Mouse (Mus musculus) olfactory bulb, adult 2 months (tissue): ENCODE results near the gene Mrnip. TPM values are rescaled to one million over a fixed set of nuclear protein-coding genes. Genes with fewer than 3 reads are reported as not detected.
A peak's percentile ranks its signal among the peaks of the same experiment; 100 is the strongest.

Source experiments
- H3K27ac ChIP-seq: fragments of 200-500 bp; 2 replicates; pipeline ENCODE4 v1.5.1; 2012; ENCODE audit warnings: low read depth, low read length; ENCODE audit not compliant: insufficient read depth
- H3K4me1 ChIP-seq: fragments of 200-500 bp; 2 replicates; pipeline ENCODE4 v1.6.1; 2012; ENCODE audit warnings: low read length; ENCODE audit not compliant: control insufficient read depth, insufficient read depth
- H3K4me3 ChIP-seq: fragments of 200-500 bp; 2 replicates; pipeline ENCODE4 v1.5.1; 2012; ENCODE audit warnings: mild to moderate bottlenecking, low read depth, low read length, moderate library complexity; ENCODE audit not compliant: insufficient read depth
- CTCF ChIP-seq: fragments of 200-500 bp; IDR thresholded peaks from 2 replicates; pipeline ENCODE4 v1.5.1; 2012; ENCODE audit warnings: low read depth, mild to moderate bottlenecking, low read length, moderate library complexity; ENCODE audit not compliant: insufficient read depth
- POLR2A ChIP-seq: fragments of 200-500 bp; IDR thresholded peaks from 2 replicates; pipeline ENCODE4 v1.6.1; 2012; ENCODE audit warnings: mild to moderate bottlenecking, low read depth, low read length, moderate library complexity; ENCODE audit not compliant: insufficient read depth
- WGBS: fragments of 180-500 bp; shearing (Covaris S2); methylation state at CpG from one replicate; pipeline ENCODE4 v1.1.7; 2018; 5-methylcytosine and 5-hydroxymethylcytosine counted together
- polyA plus RNA-seq: library from polyadenylated mRNA; stranded (reverse); fragments of >200 nt; gene quantifications from 2 replicates; pipeline ENCODE4 v1.2.4, GENCODE M21; 2012; ENCODE audit warnings: low replicate concordance; ENCODE audit not compliant: missing spikeins, insufficient read depth, insufficient read length

The Mrnip gene
- polyA plus RNA-seq, 1 experiment: not detected

DNA sequence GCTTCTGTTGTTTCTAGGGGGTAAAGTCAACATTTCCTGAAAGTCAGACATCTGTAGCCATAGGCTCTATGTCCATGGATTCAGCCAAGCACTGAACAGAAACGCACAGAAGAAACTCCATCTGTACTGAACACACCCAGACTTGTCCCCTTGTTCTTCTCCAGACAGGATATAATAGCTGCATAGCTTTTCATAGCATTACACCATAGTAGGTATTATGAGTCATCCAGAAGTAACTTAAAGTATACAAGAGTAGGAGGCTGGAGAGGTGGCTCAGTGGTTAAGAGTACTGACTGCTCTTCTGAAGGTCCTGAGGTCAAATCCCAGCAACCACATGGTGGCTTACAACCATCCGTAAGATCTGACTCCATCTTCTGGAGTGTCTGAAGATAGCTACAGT, 18.5 kb upstream of the Mrnip start:
- 67% methylated on average over 2 of the region's 2 CpGs for WGBS
- no peak overlapping the region for H3K4me3 ChIP-seq
- H3K4me1 ChIP-seq: peaks cover 5% of the 10 kb centered on the region; the same call in 1 of the 2 replicates
- TF ChIP-seq CTCF (no peak), POLR2A (no peak)
- H3K27ac ChIP-seq: no peak overlapping the region

DNA sequence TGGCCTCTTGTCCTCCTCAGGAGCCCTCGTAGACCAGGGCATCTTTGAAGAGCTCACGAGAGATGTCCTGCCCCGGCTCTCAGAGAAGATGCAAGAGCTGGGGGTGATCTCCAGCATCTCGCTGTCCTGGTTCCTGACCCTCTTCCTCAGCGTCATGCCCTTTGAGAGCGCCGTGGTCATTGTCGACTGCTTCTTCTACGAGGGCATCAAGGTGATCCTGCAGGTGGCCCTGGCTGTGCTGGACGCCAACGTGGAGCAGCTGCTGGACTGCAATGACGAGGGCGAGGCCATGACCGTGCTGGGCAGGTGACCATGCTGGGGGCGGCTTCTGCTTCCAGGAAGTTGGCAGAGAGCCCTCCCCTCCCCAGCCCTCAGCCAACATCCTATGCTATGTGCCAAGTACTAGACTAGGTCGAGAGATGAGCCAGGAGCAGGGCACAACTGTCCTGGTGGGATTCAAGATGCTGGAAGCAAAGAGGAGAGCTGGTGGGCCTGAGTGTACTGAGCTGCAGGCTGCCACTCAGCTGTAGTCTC, 17.5 kb upstream of the Mrnip start:
- Histone ChIP-seq H3K4me3 (no peak overlapping the region), H3K27ac (no peak overlapping the region), H3K4me1 (peaks cover 5% of the 10 kb centered on the region; the same call in 1 of the 2 replicates)
- 90% methylated on average over 16 of the region's 16 CpGs for WGBS
- TF ChIP-seq CTCF: no peak
- TF ChIP-seq POLR2A: no peak

DNA sequence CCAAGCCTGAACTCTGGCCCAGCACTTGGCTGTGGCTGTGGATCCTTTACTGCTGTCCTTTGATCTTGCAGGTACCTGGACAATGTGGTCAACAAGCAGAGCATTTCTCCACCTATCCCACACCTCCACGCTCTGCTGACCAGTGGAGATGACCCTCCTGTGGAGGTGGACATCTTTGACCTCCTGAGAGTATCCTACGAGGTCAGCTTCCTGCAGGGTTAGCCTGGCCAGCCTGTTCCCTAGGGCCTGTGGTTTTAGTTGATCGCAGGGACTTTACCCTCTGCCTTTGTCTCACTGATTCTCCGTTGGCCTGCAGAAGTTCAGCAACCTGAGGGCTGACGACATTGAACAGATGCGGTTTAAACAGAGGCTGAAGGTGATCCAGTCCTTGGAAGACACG, 15.9 kb upstream of the Mrnip start:
- Histone ChIP-seq H3K4me1 (peaks cover 5% of the 10 kb centered on the region; the same call in 1 of the 2 replicates), H3K27ac (no peak overlapping the region), H3K4me3 (no peak overlapping the region)
- no peak for TF ChIP-seq CTCF
- no peak for TF ChIP-seq POLR2A
- 97% methylated on average over 7 of the region's 7 CpGs for WGBS

DNA sequence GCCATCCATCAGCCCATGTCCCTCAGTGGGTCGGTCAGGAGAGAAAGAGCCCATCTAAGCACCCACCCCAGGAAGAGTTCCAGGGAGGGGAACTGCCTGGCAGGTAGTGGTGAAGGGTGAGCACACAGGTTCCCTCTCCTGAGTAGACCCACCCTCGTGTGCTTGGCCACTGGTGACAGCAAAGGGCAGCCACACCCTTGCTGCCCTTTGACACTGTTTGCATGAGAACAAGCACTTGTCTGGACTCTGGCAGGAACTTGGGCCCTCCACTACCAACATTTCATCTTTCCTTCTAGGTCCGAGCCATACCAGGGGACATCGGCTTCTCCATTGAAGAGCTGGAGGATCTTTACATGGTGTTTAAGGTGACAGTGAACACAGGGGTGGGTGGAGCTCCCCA, 14.9 kb upstream of the Mrnip start:
- 87% methylated on average over 4 of the region's 4 CpGs for WGBS
- TF ChIP-seq CTCF (no peak), POLR2A (no peak)
- H3K4me3 ChIP-seq: no peak overlapping the region

DNA sequence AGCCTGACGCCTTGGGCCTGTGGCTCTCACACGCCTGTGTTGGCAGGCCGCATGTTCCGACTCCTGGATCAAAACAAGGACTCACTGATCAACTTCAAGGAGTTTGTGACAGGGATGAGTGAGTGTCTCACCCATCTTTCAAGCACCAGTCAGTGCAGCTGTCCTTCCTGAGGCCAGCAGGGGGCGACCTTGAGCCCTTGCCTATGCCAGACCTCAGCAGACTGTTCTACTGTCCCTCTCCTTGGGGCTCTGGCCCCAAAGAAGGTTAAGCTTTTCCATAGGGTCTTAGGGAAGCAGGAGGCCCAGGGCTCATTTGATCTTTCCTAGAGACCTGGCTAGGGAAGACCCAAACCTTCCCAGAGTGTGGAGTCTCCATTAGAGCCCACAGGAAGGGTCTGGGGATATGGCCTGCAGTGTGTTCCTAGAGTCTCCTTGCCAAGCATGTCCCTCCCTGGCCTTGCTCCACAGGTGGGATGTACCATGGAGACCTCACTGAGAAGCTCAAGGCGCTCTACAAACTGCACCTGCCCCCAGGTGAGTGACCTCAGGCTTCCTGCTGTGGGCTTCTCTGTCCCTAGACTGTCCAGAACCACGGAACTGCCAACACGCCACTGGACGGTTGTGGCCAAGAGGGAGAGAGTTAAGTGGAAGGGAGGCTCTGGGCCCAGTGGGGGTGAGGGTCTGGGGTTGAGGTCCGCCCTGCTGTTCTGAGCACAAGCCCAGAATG, 12.5 kb upstream of the Mrnip start:
- TF ChIP-seq CTCF (peak; percentile 66), POLR2A (no peak)
- Histone ChIP-seq H3K27ac (no peak overlapping the region), H3K4me1 (no peaks in the 10 kb centered on the region), H3K4me3 (no peak overlapping the region)
- 68% methylated on average over 10 of the region's 10 CpGs for WGBS

More for the DNA sequence above, 14.9 kb upstream of the Mrnip start:
- Histone ChIP-seq H3K4me1 (peaks cover 3% of the 10 kb centered on the region; the same call in 1 of the 2 replicates), H3K27ac (no peak overlapping the region)

DNA sequence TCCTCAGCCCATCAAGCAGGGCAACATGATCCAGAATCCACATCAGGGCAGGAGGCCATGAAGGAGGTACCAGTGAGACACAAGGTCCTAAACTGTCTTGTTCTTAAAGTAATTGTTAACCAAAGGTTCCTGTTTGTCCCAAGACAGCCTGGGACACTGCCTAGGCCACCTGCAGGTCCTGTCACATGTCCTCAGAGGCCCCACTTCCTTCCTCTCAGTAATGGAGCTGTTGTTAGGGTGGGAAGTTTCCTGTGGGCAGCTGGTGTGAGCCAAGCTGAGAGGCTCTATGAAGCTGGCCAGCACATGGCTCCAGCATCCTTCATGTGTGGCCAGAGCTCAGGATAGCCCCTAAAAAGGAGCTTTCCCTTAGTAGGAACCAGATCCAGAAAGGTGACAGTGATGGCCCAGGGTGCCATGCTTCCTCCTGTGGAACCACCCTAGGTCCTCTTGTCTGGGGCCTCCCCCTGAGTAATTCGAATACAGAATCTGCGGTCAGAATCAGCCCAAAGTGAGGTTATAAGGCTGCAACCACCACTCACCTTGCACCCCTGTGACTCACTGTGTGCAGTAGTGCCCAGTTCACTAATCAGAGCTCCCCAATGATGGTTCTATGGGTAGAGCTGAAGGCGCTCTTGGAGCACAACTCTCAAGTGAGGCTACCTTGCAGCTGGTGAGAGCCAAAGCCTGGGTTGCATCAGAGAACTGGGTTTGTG, 11.8 kb upstream of the Mrnip start:
- 98% methylated on average over 3 of the region's 3 CpGs for WGBS
- Histone ChIP-seq H3K4me3 (no peak overlapping the region), H3K27ac (no peak overlapping the region), H3K4me1 (no peaks in the 10 kb centered on the region)
- TF ChIP-seq CTCF (no peak), POLR2A (no peak)

DNA sequence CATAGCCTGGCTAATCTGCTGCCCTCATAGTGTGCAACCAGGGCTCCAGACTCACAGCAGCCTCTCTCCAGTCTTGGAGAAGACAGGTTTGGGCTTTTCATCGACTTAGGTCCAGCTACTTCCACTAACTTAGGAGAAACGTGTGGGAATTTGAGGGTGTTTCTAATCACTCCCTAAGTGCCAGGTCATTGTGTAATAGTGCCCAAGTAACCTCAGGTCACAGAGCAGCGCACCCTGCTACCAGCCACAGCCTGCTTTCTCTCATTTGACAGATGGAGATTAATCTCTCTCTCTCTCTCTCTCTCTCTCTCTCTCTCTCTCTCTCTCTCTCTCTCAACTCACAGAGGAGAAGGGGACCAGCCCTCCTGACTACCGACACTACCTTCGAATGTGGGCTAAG, 5.9 kb upstream of the Mrnip start:
- H3K27ac ChIP-seq: no peak overlapping the region
- 91% methylated on average over 5 of the region's 5 CpGs for WGBS
- H3K4me3 ChIP-seq: no peak overlapping the region

DNA sequence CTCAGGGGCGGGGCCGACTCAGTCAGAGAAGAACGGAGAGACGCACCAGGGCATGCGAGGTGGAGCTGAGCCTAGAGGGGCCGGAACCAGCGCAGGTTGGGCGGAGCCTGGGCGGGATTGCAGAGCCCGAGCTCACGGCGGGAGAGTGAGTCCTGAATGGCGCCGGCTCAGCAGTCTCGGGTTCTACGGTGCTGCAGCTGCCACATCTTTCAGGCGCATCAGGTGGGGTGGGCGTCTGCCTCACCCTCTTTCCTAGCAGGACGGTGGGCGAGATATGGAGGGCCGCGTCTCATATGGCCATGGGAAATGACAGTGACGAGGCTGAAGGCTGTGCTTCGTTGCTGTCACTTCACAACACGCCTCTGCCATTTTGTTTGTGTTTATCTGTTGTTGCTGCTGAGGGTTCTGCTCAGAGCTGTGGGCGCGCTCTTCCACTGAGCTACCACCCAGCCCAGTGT, 515 bp downstream of the Mrnip start:
- no peaks in the 10 kb centered on the region for H3K4me1 ChIP-seq
- peak overlapping the region; percentile 78 for H3K4me3 ChIP-seq
- TF ChIP-seq CTCF (no peak), POLR2A (peak; percentile 80)
- H3K27ac ChIP-seq: peak overlapping the region; percentile 65
- under 1% methylated on average over 27 of the region's 27 CpGs for WGBS

More for the DNA sequence above, 5.9 kb upstream of the Mrnip start:
- TF ChIP-seq CTCF (no peak), POLR2A (no peak)
- no peaks in the 10 kb centered on the region for H3K4me1 ChIP-seq

DNA sequence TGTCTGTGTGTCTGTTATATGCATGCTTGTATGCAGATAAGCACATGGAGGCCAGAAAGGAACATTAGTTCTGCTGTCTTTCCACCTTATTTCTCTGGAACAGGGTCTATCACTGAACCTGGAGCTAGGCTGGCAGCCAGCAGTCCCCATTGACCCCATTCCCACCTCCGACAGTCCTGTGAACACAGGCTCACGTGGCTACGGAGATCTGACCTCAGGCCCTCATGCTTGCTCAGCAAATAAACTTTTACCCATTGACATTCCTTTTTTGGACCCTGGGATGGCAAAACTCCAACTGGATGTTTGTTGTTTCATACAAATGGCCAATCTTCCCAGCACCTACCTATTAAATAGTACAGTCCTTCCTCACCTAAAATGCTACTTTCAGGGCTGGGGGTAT, 2.1 kb downstream of the Mrnip start:
- Histone ChIP-seq H3K4me3 (no peak overlapping the region), H3K4me1 (no peaks in the 10 kb centered on the region), H3K27ac (no peak overlapping the region)
- WGBS: 77% methylated on average over 3 of the region's 3 CpGs
- TF ChIP-seq CTCF (no peak), POLR2A (no peak)
